Mouse (Mus musculus) hindbrain, embryonic 16.5 days (tissue): Measurements from ENCODE around the gene Cacna1e. TPM values are rescaled to one million over a fixed set of nuclear protein-coding genes. Genes with fewer than 3 reads are reported as not detected.

Experiments used
- ATAC-seq: fragments of 200-750 bp; cut with Nextera tagmentation; 2 replicates; pipeline ENCODE4 v1.8.0; 2017; ENCODE audit warnings: moderate TSS enrichment, moderate library complexity
- H3K27ac ChIP-seq: fragments of 300-500 bp; sonication (generic); 2 replicates; pipeline ENCODE4 v1.5.1; 2014; ENCODE audit warnings: low read depth, mild to moderate bottlenecking, control low read depth, low read length, moderate library complexity
- H3K27me3 ChIP-seq: fragments of 300-500 bp; sonication (generic); replicated peaks from 2 replicates; pipeline ENCODE4 v1.6.1; 2014; ENCODE audit warnings: low read length; ENCODE audit not compliant: control insufficient read depth, insufficient read depth
- H3K36me3 ChIP-seq: fragments of 300-500 bp; sonication (generic); 2 replicates; pipeline ENCODE4 v1.6.1; 2014; ENCODE audit warnings: mild to moderate bottlenecking, low read length, moderate library complexity, mixed read lengths; ENCODE audit not compliant: control insufficient read depth, insufficient read depth
- H3K4me1 ChIP-seq: fragments of 300-500 bp; sonication (generic); 2 replicates; pipeline ENCODE4 v1.6.1; 2014; ENCODE audit warnings: low read depth, low read length; ENCODE audit not compliant: control insufficient read depth, insufficient read depth
- H3K4me2 ChIP-seq: fragments of 300-500 bp; sonication (generic); 2 replicates; pipeline ENCODE4 v1.6.1; 2014; ENCODE audit warnings: mild to moderate bottlenecking, low read length, control low read depth, moderate library complexity
- H3K4me3 ChIP-seq: fragments of 300-500 bp; sonication (generic); 2 replicates; pipeline ENCODE4 v1.5.1; 2014; ENCODE audit warnings: mild to moderate bottlenecking, low read length, control low read depth, moderate library complexity
- H3K9ac ChIP-seq: fragments of 300-500 bp; sonication (generic); 2 replicates; pipeline ENCODE4 v1.6.1; 2014; ENCODE audit warnings: low read depth, mild to moderate bottlenecking, control low read depth, low read length, moderate library complexity
- H3K9me3 ChIP-seq: fragments of 300-500 bp; sonication (generic); 2 replicates; pipeline ENCODE4 v1.6.1; 2014; ENCODE audit warnings: mild to moderate bottlenecking, low read length, moderate library complexity; ENCODE audit not compliant: control insufficient read depth
- WGBS: fragments of 180-500 bp; shearing (Covaris S2); extraction: QIAGEN DNeasy Blood & Tissue Kit; methylation state at CpG from one replicate; pipeline ENCODE4 v1.1.7; 2014; 5-methylcytosine and 5-hydroxymethylcytosine counted together
- polyA plus RNA-seq: library from polyadenylated mRNA; unstranded; fragments of >200 nt; fragmentation: Nextera tagmentation; extraction: Ambion mirVana; gene quantifications from 2 replicates; pipeline ENCODE4 v1.2.1, GENCODE M21; 2015

The Cacna1e gene
- polyA plus RNA-seq, 1 experiment from 2014 or later = 14.0 TPM

DNA sequence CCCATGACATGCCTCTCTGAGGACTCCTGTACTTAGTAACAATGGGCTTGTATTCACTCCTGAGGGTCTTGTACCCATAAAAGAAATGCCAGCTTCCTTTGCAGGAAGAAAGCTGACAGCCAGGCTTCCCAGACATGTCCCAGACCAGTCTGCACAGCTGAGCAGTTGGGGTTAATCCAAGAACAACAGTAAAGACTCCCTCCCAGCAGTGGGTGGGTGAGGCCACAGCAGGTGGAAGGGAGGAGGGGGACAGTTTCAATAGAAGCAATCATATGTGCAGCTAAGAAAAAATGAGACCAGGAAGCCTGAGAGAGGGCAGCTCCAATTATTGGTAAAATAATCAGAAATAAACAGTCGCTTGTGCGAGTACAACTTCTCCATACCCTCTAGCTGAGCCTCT lies 40.9 kb downstream of the Cacna1e start:
- H3K9ac ChIP-seq = no peak overlapping the region
- no peak overlapping the region for H3K4me2 ChIP-seq
- no peaks in the 10 kb centered on the region for H3K9me3 ChIP-seq
- H3K4me3 ChIP-seq = no peak overlapping the region
- 77% methylated on average over 2 of the region's 2 CpGs for WGBS
- H3K27me3 ChIP-seq = no peaks in the 10 kb centered on the region
- ATAC-seq = no peak
- H3K27ac ChIP-seq = no peak overlapping the region
- H3K36me3 ChIP-seq = no peaks in the 10 kb centered on the region
- no peaks in the 10 kb centered on the region for H3K4me1 ChIP-seq

DNA sequence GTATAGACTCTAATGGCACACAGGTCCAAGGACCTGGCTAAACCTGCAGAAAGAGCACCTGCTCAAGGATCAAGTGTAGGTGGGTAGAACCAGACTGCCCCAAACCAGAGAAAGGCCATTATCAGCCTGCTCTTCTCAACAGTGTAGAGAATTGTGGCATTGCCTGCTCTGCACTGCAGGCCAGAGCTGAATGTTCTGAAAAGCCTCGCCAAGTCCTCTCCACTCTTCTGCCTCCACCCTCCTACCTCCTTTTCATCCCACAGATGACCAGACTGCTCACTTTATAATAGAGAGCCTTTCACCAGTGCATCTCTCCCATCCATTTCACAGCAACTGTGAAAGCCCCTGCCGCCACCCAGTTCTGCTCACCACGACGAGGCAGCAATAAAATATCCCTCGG lies 42.0 kb downstream of the Cacna1e start:
- Histone ChIP-seq H3K4me1 (no peaks in the 10 kb centered on the region), H3K36me3 (no peaks in the 10 kb centered on the region), H3K9ac (no peak overlapping the region), H3K4me2 (no peak overlapping the region), H3K27me3 (no peaks in the 10 kb centered on the region), H3K9me3 (no peaks in the 10 kb centered on the region), H3K27ac (no peak overlapping the region), H3K4me3 (no peak overlapping the region)
- ATAC-seq = no peak
- WGBS = 61% methylated on average over 5 of the region's 5 CpGs

DNA sequence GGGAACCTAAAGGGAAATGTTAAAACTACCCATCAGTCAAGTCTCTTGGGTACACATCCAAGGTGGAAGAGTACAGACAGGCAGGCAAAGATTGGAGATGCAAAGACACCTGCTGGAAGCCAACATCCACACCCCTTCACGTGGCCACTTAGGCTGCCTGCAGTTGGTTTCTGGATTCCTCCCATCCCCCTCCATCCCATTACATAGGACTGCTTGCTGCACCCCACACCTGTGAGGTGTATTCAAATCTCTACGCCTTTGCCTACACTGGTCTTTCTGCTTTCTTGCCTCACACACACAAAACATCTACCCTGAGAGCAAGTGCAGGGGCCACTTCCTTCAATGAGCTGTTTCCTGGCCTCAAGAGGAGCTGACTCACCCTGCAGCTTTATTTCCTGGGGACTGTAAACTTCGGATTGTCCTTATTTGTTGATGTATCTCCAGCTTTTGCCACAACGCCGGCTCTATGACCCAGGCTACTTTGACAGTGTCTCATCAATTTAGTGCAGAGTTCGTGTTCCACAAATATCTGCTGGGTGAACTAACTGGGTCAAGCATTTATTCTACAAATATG lies 43.2 kb downstream of the Cacna1e start:
- 82% methylated on average over 6 of the region's 6 CpGs for WGBS
- H3K9ac ChIP-seq = no peak overlapping the region
- ATAC-seq = no peak
- H3K4me3 ChIP-seq = no peak overlapping the region
- H3K27ac ChIP-seq = no peak overlapping the region
- no peaks in the 10 kb centered on the region for H3K27me3 ChIP-seq
- H3K4me2 ChIP-seq = no peak overlapping the region
- no peaks in the 10 kb centered on the region for H3K9me3 ChIP-seq
- H3K36me3 ChIP-seq = no peaks in the 10 kb centered on the region
- no peaks in the 10 kb centered on the region for H3K4me1 ChIP-seq

DNA sequence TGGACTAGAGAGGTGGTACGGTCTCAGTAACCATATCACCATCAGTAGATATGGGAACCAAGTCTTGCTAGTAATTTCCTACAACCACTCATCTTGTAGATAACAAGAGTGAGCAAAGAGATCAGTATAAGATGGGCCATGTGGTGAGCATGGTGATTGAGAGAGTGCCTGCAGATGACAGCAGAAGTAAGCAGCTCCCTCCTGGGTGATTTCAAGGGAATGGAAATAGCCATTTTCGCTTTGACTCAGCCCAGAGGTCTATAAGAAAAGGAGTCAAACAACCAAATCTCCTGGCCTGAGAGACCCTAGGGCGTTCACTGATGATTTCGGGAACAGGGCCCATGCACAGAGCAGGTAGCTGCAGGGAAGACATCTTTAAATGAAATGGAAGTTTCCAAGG lies 45.0 kb downstream of the Cacna1e start:
- no peaks in the 10 kb centered on the region for H3K27me3 ChIP-seq
- no peak overlapping the region for H3K9ac ChIP-seq
- H3K9me3 ChIP-seq = no peaks in the 10 kb centered on the region
- H3K27ac ChIP-seq = no peak overlapping the region
- no peaks in the 10 kb centered on the region for H3K4me1 ChIP-seq
- no peak for ATAC-seq
- no peak overlapping the region for H3K4me2 ChIP-seq
- no peak overlapping the region for H3K4me3 ChIP-seq
- WGBS = 91% methylated on average over 4 of the region's 4 CpGs
- H3K36me3 ChIP-seq = no peaks in the 10 kb centered on the region

DNA sequence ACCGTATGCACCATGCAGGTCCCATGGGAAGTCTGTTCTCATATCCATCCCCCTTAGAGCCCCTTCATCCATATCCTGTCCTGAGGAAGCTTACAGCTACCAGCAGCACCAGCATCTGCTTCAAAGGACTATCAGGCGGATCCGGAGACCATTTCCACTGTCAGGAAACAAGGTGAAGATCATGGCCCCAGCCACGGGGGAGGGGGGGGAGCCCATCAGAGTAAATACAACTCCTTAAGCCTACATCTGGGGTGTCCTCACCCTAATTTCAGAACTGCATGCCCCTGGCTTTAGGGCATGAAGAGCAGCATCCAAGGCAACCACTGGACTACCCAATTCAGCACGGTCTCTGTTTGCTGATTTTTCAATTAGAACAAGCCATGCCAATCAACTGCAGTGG lies 47.8 kb downstream of the Cacna1e start:
- no peak overlapping the region for H3K9ac ChIP-seq
- H3K4me2 ChIP-seq = no peak overlapping the region
- ATAC-seq = no peak
- H3K36me3 ChIP-seq = no peaks in the 10 kb centered on the region
- no peaks in the 10 kb centered on the region; the same call in 1 of the 2 replicates for H3K4me1 ChIP-seq
- H3K27me3 ChIP-seq = no peaks in the 10 kb centered on the region
- H3K4me3 ChIP-seq = no peak overlapping the region
- no peak overlapping the region for H3K27ac ChIP-seq
- WGBS = 92% methylated on average over 5 of the region's 5 CpGs
- no peaks in the 10 kb centered on the region for H3K9me3 ChIP-seq

DNA sequence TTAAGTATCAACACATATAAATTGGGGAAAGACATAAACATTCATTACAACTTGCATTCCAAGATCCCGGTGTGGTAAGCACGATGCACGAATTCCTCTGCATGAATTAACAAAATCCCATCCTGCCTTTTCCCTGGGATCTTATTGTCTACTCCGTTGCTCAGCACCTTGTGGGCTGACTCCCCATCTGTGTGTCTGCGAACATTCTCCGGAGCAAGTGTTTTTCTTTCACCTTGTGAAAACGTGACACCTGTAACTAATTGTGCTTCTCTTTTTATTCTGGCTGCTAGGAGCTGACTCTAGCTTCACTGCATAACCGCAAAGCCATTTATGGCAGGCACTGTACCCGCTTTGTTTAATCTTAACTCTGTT lies 52.1 kb downstream of the Cacna1e start:
- ATAC-seq = no peak
- H3K4me1 ChIP-seq = no peaks in the 10 kb centered on the region; the same call in 1 of the 2 replicates
- no peaks in the 10 kb centered on the region for H3K9me3 ChIP-seq
- no peak overlapping the region for H3K4me3 ChIP-seq
- 50% methylated on average over 9 of the region's 9 CpGs for WGBS
- H3K27me3 ChIP-seq = no peaks in the 10 kb centered on the region
- H3K4me2 ChIP-seq = no peak overlapping the region
- no peaks in the 10 kb centered on the region for H3K36me3 ChIP-seq
- no peak overlapping the region for H3K27ac ChIP-seq
- H3K9ac ChIP-seq = no peak overlapping the region

DNA sequence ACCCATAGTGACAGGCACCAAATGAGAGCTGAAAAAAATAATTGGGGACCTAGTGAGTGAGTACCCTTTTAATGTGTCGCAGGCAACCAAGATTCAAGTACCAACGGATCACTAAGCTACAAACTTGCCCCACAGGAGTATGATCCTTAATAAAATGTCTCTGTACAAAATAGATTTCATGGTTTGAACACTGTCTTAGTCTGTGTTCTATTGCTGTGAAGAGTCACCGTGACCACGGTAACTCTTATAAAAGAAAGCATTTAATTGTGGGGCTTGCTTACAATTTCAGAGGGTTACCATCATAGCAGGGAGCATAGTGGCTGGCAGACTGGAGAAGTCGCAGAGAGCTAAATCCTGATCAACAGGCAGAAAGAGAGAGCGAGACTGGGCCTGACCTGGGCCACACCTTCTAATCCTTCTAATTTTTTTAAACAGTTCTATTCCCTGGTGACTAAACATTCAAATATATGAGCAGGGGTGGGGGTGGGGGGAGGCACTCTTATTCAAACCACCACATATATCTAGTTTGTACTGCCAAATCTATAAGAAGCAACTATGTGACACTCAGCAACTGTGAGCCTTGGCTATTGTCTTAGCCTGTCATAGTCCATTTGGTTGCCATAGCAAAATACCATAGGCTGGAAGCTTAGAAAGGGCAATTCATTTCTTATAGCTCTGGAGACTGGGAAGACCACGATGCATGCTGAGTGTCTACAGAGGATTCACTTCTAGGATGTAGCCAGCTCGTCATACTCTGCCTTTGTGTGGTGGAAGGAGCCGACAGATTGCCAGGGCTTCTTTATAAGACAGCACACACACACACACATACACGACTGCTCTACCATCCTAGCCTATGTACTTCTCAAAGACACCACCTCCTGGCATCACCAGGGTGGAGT lies 52.8 kb downstream of the Cacna1e start:
- Histone ChIP-seq H3K36me3 (no peaks in the 10 kb centered on the region), H3K9me3 (no peaks in the 10 kb centered on the region), H3K27me3 (no peaks in the 10 kb centered on the region), H3K4me3 (no peak overlapping the region), H3K4me1 (no peaks in the 10 kb centered on the region; the same call in 1 of the 2 replicates), H3K27ac (no peak overlapping the region), H3K9ac (no peak overlapping the region), H3K4me2 (no peak overlapping the region)
- WGBS = 33% methylated on average over 10 of the region's 10 CpGs
- peak; percentile 65 for ATAC-seq

DNA sequence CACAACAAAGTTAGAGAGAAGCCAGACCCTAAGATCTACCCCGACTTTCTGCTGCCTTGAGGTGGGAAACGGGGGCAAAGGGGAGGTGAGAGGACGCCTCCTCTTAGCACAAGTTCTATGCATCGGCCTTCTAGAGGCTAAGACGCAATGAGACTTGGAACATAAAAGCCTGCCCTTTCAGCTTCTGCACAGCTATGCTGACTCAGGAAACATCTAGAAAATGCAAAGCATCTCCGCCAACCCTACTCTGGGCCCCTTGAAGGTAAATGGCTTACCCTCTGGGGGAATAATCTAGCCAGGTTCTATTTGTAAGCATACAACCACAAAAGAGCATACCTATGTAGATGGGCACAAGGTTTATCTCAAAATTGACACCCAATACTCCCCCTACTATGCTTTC lies 54.2 kb downstream of the Cacna1e start:
- no peak overlapping the region for H3K9ac ChIP-seq
- 91% methylated on average over 6 of the region's 6 CpGs for WGBS
- H3K9me3 ChIP-seq = no peaks in the 10 kb centered on the region
- H3K36me3 ChIP-seq = no peaks in the 10 kb centered on the region
- no peak overlapping the region for H3K27ac ChIP-seq
- H3K4me1 ChIP-seq = no peaks in the 10 kb centered on the region; the same call in 1 of the 2 replicates
- no peak overlapping the region for H3K4me2 ChIP-seq
- no peak for ATAC-seq
- H3K27me3 ChIP-seq = no peaks in the 10 kb centered on the region
- H3K4me3 ChIP-seq = no peak overlapping the region

DNA sequence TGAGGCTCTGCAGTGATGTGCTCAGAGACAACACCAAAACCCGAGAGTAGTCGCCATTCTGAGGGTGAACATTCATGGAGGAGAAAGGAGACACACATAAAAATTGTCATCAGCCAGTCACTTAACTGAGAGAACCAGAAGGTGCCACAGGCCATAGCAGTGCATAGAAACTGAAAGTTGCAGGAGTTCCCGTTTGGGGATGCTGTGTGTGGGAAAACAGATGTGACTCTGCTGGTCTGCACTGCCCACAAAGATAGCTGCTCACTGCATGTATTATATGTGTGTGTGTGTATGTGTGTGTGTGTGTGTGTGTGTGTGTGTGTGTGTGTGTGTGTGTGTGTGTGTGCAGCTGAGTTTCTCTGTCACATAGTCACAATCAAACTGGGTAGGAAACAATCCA lies 61.2 kb downstream of the Cacna1e start:
- no peaks in the 10 kb centered on the region for H3K4me1 ChIP-seq
- ATAC-seq = no peak
- H3K9me3 ChIP-seq = no peaks in the 10 kb centered on the region
- H3K9ac ChIP-seq = no peak overlapping the region
- H3K27ac ChIP-seq = no peak overlapping the region
- no peak overlapping the region for H3K4me3 ChIP-seq
- no peak overlapping the region for H3K4me2 ChIP-seq
- no peaks in the 10 kb centered on the region for H3K36me3 ChIP-seq
- H3K27me3 ChIP-seq = no peaks in the 10 kb centered on the region
- 72% methylated on average over 3 of the region's 3 CpGs for WGBS
